Mouse (Mus musculus) olfactory bulb, adult 2 months (tissue): ENCODE measurements around the gene Cacna1c.

Experiments used
- CTCF ChIP-seq: fragments of 200-500 bp; IDR thresholded peaks from 2 replicates; pipeline ENCODE4 v1.5.1; 2012; ENCODE audit warnings: low read depth, mild to moderate bottlenecking, low read length, moderate library complexity; ENCODE audit not compliant: insufficient read depth
- POLR2A ChIP-seq: fragments of 200-500 bp; IDR thresholded peaks from 2 replicates; pipeline ENCODE4 v1.6.1; 2012; ENCODE audit warnings: mild to moderate bottlenecking, low read depth, low read length, moderate library complexity; ENCODE audit not compliant: insufficient read depth

- TF ChIP-seq CTCF (no peak), POLR2A (no peak)
Measured at GRCm38 (mm10) chr6:119174307-119175074, 21.7 kb downstream of the Cacna1c start.
